Mouse (Mus musculus) brain, embryonic 18.5 days (tissue): ENCODE measurements around the gene Prkag2.
"Not testable (repeated sequence)": the region's sequence is repeated elsewhere in the genome, so short reads cannot be mapped to it uniquely, and the experiment has no call there.

Source experiments
- DNase-seq: peaks from one replicate; pipeline ENCODE4 v3.0.0-alpha.2; 2012; ENCODE audit warnings: low read depth, low spot score

The Prkag2 gene

DNA sequence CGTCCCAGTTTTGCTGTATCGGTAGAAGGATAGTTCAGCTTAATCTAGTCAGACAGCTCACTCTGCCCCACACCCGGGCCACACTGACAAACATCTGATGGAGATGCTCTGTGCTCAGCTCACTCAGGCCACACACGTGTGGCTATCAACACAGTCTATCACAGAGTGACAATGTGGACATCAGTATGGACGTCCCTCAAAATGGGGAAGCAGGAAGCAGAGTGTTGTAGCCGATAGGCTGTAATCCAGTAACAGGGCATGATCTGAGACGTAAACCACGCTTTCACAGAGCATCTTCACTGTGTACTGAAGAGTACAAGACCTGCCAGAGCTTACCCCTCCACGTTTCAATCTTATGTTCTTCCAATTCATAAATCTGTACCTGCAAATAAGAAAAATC, 223.8 kb downstream of the Prkag2 start:
- DNase-seq: no peak

- no peak for DNase-seq
Measured at GRCm38 (mm10) chr5:24874111-24874510, 226.3 kb downstream of the Prkag2 start.

- no peak for DNase-seq
Measured at GRCm38 (mm10) chr5:24873221-24873620, 227.2 kb downstream of the Prkag2 start.

GRCm38 (mm10) chr5:24871276-24871675, 229.2 kb downstream of the Prkag2 start:
- DNase-seq: no peak

DNA sequence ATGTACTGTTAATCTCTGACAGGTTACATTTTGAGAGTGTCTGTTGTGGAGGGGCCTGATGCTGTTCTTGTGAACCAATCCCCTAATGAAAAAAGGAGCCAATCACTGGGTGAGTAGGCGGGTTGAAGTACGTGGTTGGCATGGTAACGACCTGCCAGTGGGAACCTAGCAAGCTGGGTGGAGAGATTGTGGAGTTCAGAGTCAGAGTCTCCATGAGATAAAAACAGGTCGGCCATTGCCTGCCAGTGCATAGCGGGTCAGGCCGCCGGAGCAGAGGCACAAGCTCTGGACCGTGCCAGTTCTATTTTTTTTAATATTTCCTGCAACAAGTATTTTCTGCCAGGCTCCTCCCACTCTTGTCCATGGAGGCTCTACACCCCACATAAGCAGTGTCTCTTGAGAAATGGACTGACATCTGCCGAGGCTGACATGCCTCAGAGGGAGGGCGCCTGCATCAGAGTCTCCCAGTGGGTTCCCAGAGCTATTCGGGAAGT, 230.6 kb downstream of the Prkag2 start:
- peak; percentile 14 for DNase-seq

DNA sequence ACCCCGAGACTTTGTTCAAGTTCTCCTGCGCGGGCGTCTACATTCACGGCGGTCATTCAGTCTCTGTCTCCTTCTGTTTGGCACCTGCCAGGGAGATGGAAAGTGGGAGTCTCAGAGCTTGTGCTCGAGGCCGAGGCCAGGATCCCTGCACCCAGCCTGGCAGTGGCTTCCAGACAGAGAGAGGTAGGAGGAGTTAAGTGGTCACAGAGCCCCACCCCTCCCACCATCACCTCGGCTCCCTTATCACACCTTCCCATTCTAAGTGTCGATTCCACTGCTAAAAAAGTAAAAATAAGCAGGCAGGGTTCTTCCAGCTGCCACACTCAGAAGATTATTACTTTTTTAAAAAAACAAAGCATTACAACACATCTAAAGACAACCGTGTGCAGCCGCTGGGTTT, 236.6 kb downstream of the Prkag2 start:
- no peak for DNase-seq

GRCm38 (mm10) chr5:24861449-24861930, 239.0 kb downstream of the Prkag2 start:
- no peak for DNase-seq

DNA sequence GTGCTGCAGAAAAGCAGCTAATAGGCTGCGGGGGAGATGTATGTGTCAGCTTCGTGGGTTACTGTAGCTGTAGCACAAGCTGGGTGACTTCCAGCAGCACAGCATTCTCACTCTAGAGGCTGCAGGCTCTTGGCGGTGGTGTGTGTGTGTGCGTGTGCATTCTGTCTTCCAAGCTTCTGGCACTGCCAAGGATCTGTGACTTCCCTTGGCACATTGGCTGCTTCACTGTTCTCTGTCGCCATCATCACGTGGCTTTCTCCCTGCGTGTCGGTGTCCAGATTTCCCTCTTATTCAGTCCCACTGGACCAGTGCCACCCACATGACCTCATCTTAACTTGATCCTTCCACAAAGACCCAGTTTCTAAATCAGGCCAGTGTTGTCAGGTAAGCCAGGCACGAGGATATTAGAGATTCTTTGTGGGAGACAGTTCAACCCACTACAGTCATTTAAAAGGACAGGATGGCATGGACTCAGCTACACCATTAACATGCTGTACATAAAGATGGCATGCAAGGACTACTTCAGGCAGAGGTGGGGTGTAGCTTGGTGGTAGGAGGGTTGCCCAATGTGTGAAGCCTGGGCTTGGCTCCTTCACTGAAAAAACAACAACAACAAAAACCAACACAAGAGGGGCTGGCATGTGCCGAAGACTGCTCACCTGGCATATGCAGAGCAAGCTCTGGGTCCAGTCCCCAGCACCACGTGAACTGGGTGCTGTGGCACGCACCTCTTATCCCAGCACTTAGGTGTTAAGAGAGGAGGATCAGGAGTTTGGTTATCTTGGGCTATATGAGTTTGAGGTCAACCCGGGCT, 239.6 kb downstream of the Prkag2 start:
- peak; percentile 67 for DNase-seq

DNA sequence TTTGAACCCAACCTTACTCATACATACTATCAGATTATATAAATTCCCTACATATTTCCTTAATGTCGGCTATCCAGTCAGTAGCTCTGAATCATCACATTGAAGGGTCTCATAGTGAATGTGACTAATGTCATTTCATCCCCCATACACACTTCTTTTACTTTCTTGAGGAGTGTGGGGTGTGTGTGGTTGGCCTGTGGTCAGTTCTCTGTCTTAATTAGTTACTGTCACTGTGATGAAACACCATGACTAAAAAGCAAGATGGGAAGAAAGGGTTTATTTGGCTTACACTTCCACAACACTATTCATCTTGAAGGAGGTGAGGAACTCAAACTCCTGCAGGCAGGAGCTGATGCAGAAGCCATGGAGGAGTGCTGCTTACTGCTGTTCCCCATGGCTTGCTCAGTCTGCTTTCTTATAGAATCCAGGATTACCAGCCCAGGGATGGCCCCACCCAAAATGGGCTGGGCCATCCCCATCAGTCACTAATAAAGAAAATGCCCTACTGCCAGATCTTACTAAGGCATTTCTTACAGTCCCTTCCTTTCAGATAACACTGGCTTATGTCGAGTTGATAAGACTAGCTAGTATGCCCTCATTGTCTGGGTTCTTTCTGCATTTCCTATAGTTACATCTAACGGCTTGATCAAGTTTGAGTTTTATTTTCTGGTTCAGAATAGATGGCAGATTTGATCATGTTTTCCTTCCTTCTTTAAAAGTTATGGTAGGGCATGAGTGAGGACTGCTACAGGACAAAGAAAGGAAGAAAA, 240.5 kb downstream of the Prkag2 start:
- no peak for DNase-seq

DNA sequence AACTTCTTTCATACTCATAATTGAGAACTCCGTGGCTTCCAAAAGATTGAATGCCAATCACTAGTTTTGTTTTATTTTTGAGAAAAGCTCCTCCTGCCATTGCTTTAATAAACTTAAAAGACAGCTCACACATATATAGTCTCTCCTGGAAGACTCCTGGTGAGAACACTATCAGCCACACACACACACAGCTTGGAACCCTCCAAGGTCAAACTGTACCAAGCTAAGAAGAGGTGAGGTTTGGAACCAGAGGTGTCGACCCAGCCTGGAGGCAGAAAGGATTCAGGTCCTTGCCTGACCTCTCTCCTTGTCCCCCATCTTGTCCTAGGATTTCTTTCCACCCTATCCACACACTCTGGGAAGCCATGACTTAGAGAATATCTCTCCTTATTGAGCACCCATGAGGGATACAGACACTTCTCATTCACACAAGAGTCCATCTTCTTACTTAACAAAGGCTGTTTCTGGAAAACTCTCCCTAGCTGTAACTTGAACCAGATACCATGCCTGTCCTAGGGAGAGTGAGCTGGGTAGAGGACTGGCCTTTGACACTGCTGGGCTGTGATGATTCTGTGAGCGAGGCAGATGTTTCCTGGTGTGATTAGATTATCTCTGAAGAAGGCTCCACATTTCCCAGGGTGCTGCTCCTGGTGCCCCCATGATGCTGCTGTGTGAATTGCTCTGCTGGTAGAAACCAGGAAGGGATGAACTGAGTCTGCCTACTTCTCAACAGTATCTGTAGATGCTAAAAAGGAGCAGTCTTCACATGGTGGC, 245.4 kb downstream of the Prkag2 start:
- DNase-seq: no peak

DNA sequence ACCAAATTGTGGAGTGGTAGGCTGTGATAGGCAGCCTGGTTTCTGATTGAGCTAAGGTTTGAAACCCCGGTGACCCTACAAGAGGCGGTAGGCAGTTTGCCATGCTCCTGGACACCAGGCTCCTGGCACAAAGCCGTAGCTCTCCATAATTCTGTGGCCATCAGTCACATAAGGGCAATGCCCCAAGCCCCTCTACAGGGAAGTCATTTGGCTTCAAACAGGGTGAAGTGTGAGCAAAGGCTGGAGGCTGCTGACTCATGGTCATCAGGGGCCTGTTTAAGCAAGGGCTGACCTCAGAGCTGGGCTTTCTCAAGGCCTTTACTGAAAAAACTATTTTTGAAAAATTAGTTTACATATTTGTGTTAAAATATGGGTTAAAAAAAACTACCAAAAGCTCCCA, 246.2 kb downstream of the Prkag2 start:
- no peak for DNase-seq

- DNase-seq: not testable (repeated sequence)
Measured at GRCm38 (mm10) chr5:24848261-24848660, 252.2 kb downstream of the Prkag2 start.

- no peak for DNase-seq
Measured at GRCm38 (mm10) chr5:24843841-24844240, 256.6 kb downstream of the Prkag2 start.

- no peak for DNase-seq
Measured at GRCm38 (mm10) chr5:24843103-24843475, 257.4 kb downstream of the Prkag2 start.

DNA sequence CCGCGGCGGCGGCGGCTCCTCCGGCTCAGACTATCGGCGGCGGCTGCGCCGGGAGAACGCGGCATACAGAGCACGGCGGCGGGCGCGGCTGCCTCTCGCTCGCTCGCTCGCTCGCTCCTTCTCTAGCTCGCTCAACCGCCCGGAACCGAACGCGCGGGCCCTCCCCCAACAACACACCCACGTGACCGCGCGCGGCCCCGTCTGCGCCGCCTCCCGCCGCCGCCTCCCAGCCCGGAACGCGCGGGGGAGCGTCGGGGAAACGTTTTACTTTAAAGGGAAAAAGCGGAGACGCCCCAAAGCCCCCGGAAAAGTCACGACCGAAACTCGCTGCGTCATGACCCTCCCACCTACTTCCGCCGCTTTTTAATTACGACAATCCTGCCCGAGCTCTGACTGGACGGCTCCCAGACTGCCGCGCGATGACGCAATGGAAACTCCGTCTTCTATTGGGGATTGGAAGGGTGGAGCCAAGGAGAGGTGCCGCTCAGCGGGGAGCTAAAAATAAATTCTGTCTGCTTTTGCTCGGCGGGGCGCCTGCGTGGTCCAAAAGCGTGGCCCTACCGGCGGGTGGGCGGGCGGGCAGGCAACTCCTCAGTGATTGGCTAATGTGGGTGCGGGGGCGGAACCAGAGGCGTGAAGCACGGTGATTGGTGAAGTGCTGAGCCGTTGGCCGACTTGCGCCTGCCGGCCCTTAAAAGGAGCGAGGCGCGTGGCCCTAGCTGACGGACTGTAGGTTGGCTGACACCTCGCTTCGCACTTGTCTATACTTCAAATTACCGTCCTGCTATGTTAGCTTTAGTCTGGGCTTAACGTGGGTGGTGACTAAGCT, 258.0 kb downstream of the Prkag2 start, which contains the start of gene Rheb:
Gene Rheb, minus strand, starts transcription at position 351 of the 829 bp plus-strand sequence.
- peak; percentile 99 for DNase-seq

DNA sequence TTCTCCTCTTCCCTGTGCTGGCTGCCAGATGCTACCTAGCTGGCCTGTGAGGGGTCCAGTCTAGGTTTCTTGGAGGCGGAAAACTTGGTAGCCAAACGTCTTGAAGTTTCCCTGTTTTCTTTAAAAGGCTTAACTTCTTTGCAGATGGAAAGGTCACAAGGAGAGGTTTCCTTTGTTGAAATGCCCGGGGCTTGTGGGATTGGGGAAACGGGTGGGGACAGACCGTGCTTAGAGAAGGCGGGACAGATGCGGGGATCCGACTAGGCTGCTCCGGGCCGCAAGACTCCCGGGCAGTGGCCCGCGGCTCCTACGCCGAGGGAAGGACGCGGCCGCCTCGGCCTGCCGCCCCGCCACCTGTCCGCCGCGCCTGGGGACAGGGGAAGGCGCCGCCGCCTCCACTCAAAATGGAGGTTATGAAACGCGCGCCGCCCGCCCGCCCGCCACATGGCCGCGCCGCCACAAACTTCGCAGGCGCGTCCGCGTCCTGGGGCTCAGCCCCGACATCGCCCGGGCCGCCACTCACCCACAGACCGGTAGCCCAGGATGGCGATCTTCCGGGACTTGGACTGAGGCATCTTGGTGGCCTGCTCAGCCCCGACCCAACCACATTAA, 258.7 kb downstream of the Prkag2 start:
- peak; percentile 10 for DNase-seq

DNA sequence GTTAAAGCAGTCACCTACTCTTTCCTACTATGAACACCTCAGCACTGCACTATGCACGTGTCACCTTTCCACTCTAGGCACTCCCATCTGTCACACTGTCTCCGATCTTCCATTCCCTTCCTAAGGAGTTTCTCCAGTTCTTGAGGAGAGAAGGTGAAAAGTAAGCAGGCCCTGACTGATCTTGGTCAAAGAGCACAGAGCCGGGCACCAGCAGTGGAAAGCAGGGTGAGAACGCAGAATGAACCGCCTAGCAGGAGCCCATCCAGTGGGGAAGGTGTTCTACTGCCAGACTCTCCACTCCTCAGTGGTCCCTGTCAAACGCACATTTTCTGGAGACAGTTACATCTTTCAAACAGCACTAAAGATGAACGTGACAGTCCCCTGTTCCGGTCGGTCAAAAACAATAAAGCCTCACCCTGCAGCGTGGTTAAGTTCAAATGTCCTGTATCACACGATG, 259.4 kb downstream of the Prkag2 start:
- no peak for DNase-seq

DNA sequence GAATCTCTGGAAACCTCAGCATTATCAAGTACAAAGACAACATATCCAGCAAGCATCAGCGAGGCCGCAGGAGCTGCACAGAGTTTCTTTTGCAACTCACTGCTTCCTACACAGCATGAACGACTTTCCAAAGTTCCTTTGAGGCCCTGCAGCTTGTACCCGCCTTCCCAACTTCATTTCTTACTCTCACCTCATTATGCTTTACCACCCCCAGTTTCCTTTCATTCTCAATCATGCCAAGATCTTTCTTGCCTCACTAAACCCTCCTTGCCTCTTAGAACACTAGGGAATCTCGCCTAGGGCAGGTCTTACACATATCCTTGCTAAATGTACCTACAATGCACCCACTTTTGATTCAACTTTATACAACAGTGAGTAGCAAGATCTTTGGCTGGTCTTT, 266.0 kb downstream of the Prkag2 start:
- no peak for DNase-seq

DNA sequence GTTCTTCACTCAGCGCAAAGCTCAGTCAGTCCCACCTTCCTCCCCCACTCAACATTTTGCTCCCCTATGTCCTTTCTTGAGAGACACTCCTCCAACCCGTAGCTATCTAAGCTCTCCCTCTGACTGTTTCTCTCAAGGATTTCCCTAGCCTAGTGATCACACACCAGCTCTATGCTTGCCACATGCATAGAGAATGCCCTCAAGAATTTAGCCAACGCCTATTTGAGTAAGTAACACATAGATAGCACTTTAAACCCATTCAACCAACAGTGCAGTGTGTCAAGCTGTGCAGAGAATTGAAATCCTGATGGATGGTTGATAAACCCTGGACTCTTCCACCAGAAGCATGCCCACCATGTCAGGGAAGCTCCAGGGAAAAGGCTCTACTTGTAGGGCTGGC, 268.5 kb downstream of the Prkag2 start:
- no peak for DNase-seq

GRCm38 (mm10) chr5:24828446-24828845, 272.0 kb downstream of the Prkag2 start:
- DNase-seq: no peak
